Mouse (Mus musculus): Measurements from ENCODE around the gene Ankrd44. TPM values are rescaled to one million over a fixed set of nuclear protein-coding genes. Genes with fewer than 3 reads are reported as not detected.

Ankrd44 gene
- polyA plus RNA-seq, 1 experiment = 4.6 TPM

DNA sequence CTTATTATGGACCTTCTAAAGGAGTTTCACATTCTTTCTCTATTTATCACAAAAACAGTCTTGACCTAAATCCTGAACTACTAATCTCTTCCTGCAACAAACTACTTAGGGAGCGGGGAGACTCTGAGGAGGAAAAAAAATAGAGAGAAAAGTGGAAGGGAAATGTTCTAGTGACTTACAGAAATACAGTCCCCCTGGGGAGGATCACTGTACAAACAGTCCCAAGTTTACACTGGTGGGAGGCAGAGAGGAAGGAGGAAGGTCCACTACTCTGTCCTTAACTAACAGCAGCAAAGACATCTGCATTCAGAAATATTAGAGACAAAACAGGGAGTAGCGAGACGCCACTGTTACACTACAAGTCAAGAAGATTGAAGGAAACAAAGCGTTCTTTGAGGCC, 59.0 kb downstream of the Ankrd44 start:
- Histone ChIP-seq H3K4me3 (no peak overlapping the region), H3ac (ENCODE audit: control insufficient read depth, insufficient read length) (no peak overlapping the region), H3K4me2 (ENCODE audit: low read depth) (no peak overlapping the region), H3K79me2 (ENCODE audit: control insufficient read depth, insufficient read depth) (peaks cover 11% of the 10 kb centered on the region), H3K27me3 (ENCODE audit: control insufficient read depth, insufficient read depth, insufficient read length) (no peaks in the 10 kb centered on the region), H3K36me3 (ENCODE audit: control insufficient read depth, insufficient read depth) (no peaks in the 10 kb centered on the region)
- no peak for TF ChIP-seq SRF (IDR thresholded peaks at IDR 0.05; ENCODE audit: control insufficient read depth, insufficient read length, low read depth)
- no peak for TF ChIP-seq E2F4 (IDR thresholded peaks at IDR 0.05; ENCODE audit: insufficient read depth)
- TF ChIP-seq TCF12 (IDR thresholded peaks at IDR 0.05; ENCODE audit: insufficient read depth, poor library complexity, severe bottlenecking) = no peak
- TF ChIP-seq MAX (IDR thresholded peaks at IDR 0.05; ENCODE audit: low read depth) = no peak
- no peak for TF ChIP-seq USF1 (IDR thresholded peaks at IDR 0.05; ENCODE audit: low read depth)
- no peak for TF ChIP-seq POLR2AphosphoS2 (IDR thresholded peaks at IDR 0.05; ENCODE audit: insufficient read length, low read depth)
- TF ChIP-seq MYOD1 (IDR thresholded peaks at IDR 0.05; ENCODE audit: control insufficient read depth in 1 of 3, insufficient read length in 2 of 3, low read depth in 2 of 3) = no peak
- no peak for TF ChIP-seq MYOG (IDR thresholded peaks at IDR 0.05; ENCODE audit: control insufficient read depth in 1 of 3, insufficient read depth in 1 of 3, insufficient read length in 2 of 3, low read depth in 2 of 3)
- no peak for TF ChIP-seq POLR2A (IDR thresholded peaks at IDR 0.05; ENCODE audit: insufficient read length, low read depth)

GRCm38 (mm10) chr1:54866131-54866530, 60.1 kb downstream of the Ankrd44 start:
- Histone ChIP-seq H3K4me3 (no peak overlapping the region), H3K27me3 (ENCODE audit: control insufficient read depth, insufficient read depth, insufficient read length) (no peaks in the 10 kb centered on the region), H3K4me2 (ENCODE audit: low read depth) (no peak overlapping the region), H3K36me3 (ENCODE audit: control insufficient read depth, insufficient read depth) (no peaks in the 10 kb centered on the region), H3K79me2 (ENCODE audit: control insufficient read depth, insufficient read depth) (peaks cover 8% of the 10 kb centered on the region), H3ac (ENCODE audit: control insufficient read depth, insufficient read length) (no peak overlapping the region)
- TF ChIP-seq MYOG (IDR thresholded peaks at IDR 0.05; ENCODE audit: control insufficient read depth in 1 of 3, insufficient read depth in 1 of 3, insufficient read length in 2 of 3, low read depth in 2 of 3) = no peak
- TF ChIP-seq TCF12 (IDR thresholded peaks at IDR 0.05; ENCODE audit: insufficient read depth, poor library complexity, severe bottlenecking) = no peak
- TF ChIP-seq USF1 (IDR thresholded peaks at IDR 0.05; ENCODE audit: low read depth) = no peak
- no peak for TF ChIP-seq POLR2A (IDR thresholded peaks at IDR 0.05; ENCODE audit: insufficient read length, low read depth)
- TF ChIP-seq TCF3 (IDR thresholded peaks at IDR 0.05; ENCODE audit: insufficient read length, low read depth) = no peak
- no peak for TF ChIP-seq CEBPB (IDR thresholded peaks at IDR 0.05; ENCODE audit: insufficient read depth, poor library complexity, severe bottlenecking)
- TF ChIP-seq E2F4 (IDR thresholded peaks at IDR 0.05; ENCODE audit: insufficient read depth) = no peak
- no peak for TF ChIP-seq MYOD1 (IDR thresholded peaks at IDR 0.05; ENCODE audit: control insufficient read depth in 1 of 3, insufficient read length in 2 of 3, low read depth in 2 of 3)
- no peak for TF ChIP-seq POLR2AphosphoS2 (IDR thresholded peaks at IDR 0.05; ENCODE audit: insufficient read length, low read depth)
- no peak for TF ChIP-seq MAX (IDR thresholded peaks at IDR 0.05; ENCODE audit: low read depth)
- no peak for TF ChIP-seq SRF (IDR thresholded peaks at IDR 0.05; ENCODE audit: control insufficient read depth, insufficient read length, low read depth)
- TF ChIP-seq REST (IDR thresholded peaks at IDR 0.05; ENCODE audit: insufficient read depth, insufficient read length) = no peak

GRCm38 (mm10) chr1:54864928-54865652, 61.1 kb downstream of the Ankrd44 start:
- Histone ChIP-seq H3K27me3 (ENCODE audit: control insufficient read depth, insufficient read depth, insufficient read length) (no peaks in the 10 kb centered on the region), H3K4me3 (no peak overlapping the region), H3K36me3 (ENCODE audit: control insufficient read depth, insufficient read depth) (no peaks in the 10 kb centered on the region), H3K79me2 (ENCODE audit: control insufficient read depth, insufficient read depth) (no peaks in the 10 kb centered on the region), H3K4me2 (ENCODE audit: low read depth) (no peak overlapping the region), H3ac (ENCODE audit: control insufficient read depth, insufficient read length) (no peak overlapping the region)
- TF ChIP-seq USF1 (IDR thresholded peaks at IDR 0.05; ENCODE audit: low read depth) (no peak), MYOG (IDR thresholded peaks at IDR 0.05; ENCODE audit: control insufficient read depth in 1 of 3, insufficient read depth in 1 of 3, insufficient read length in 2 of 3, low read depth in 2 of 3) (no peak)

DNA sequence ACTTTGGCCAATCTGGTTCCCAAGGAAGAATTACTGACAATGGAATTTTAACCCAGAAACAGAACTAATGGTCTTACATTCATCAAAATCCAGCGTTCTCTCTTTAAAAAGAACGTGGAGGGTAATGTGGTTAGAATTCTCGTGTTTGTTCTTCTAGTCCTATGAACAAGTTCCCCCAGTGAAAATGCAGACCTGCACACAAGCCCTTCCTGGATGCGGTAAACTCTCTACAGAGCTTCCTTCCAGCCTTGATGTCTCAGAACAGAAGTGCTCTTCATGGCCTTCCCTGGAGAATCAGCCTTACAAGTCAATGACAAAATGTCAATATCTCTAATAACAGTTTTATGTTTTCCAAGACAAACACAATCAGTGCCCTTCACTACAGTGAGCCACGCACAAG, 65.8 kb downstream of the Ankrd44 start:
- Histone ChIP-seq H3K36me3 (ENCODE audit: control insufficient read depth, insufficient read depth) (no peaks in the 10 kb centered on the region), H3K27me3 (ENCODE audit: control insufficient read depth, insufficient read depth, insufficient read length) (no peaks in the 10 kb centered on the region), H3K79me2 (ENCODE audit: control insufficient read depth, insufficient read depth) (no peaks in the 10 kb centered on the region), H3K4me2 (ENCODE audit: low read depth) (no peak overlapping the region), H3ac (ENCODE audit: control insufficient read depth, insufficient read length) (no peak overlapping the region), H3K4me3 (no peak overlapping the region)
- no peak for TF ChIP-seq POLR2AphosphoS2 (IDR thresholded peaks at IDR 0.05; ENCODE audit: insufficient read length, low read depth)
- no peak for TF ChIP-seq MAX (IDR thresholded peaks at IDR 0.05; ENCODE audit: low read depth)
- TF ChIP-seq MYOG (IDR thresholded peaks at IDR 0.05; ENCODE audit: control insufficient read depth in 1 of 3, insufficient read depth in 1 of 3, insufficient read length in 2 of 3, low read depth in 2 of 3) = no peak
- no peak for TF ChIP-seq POLR2A (IDR thresholded peaks at IDR 0.05; ENCODE audit: insufficient read length, low read depth)
- TF ChIP-seq E2F4 (IDR thresholded peaks at IDR 0.05; ENCODE audit: insufficient read depth) = no peak
- no peak for TF ChIP-seq USF1 (IDR thresholded peaks at IDR 0.05; ENCODE audit: low read depth)
- no peak for TF ChIP-seq CEBPB (IDR thresholded peaks at IDR 0.05; ENCODE audit: insufficient read depth, poor library complexity, severe bottlenecking)
- TF ChIP-seq TCF3 (IDR thresholded peaks at IDR 0.05; ENCODE audit: insufficient read length, low read depth) = no peak
- no peak for TF ChIP-seq TCF12 (IDR thresholded peaks at IDR 0.05; ENCODE audit: insufficient read depth, poor library complexity, severe bottlenecking)
- TF ChIP-seq MYOD1 (IDR thresholded peaks at IDR 0.05; ENCODE audit: control insufficient read depth in 1 of 3, insufficient read length in 2 of 3, low read depth in 2 of 3) = no peak
- no peak for TF ChIP-seq SRF (IDR thresholded peaks at IDR 0.05; ENCODE audit: control insufficient read depth, insufficient read length, low read depth)
- no peak for TF ChIP-seq REST (IDR thresholded peaks at IDR 0.05; ENCODE audit: insufficient read depth, insufficient read length)

GRCm38 (mm10) chr1:54859876-54860275, 66.3 kb downstream of the Ankrd44 start:
- H3K4me2 ChIP-seq (ENCODE audit: low read depth) = no peak overlapping the region
- H3K4me3 ChIP-seq = no peak overlapping the region
- H3K27me3 ChIP-seq (ENCODE audit: control insufficient read depth, insufficient read depth, insufficient read length) = no peaks in the 10 kb centered on the region
- TF ChIP-seq POLR2AphosphoS2 (IDR thresholded peaks at IDR 0.05; ENCODE audit: insufficient read length, low read depth) (no peak), REST (IDR thresholded peaks at IDR 0.05; ENCODE audit: insufficient read depth, insufficient read length) (no peak), SRF (IDR thresholded peaks at IDR 0.05; ENCODE audit: control insufficient read depth, insufficient read length, low read depth) (no peak)
- H3K36me3 ChIP-seq (ENCODE audit: control insufficient read depth, insufficient read depth) = no peaks in the 10 kb centered on the region
- no peak overlapping the region for H3ac ChIP-seq (ENCODE audit: control insufficient read depth, insufficient read length)
- H3K79me2 ChIP-seq (ENCODE audit: control insufficient read depth, insufficient read depth) = no peaks in the 10 kb centered on the region

Data from myocyte (in vitro differentiated cells).